Comparison of ENCODE assay signal across 31 mouse cellular contexts in the genomic region with DNA sequence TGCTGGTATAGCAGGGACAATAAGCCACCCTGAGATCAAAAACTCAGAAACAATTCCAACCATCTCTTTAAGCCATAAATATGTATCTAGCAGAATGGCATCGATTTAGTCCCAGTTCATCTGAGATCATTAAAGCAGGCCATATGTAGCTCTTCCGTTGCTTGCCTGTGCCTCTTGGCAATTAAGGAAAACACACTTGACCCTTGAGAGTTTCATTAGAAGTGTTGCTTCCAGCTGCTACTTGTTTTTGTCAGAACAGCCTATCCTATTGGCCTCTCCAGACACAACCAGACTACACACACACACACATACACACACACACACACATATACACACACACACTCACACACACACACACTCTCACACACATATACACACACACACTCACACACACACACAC.
"Had no signal": no experiment of that assay in that cellular context is flagged by ENCODE, and none has a peak within 500 bp of the region (broad histone marks: within the 10 kb centered on the region; RNA-seq: fewer than 3 reads in every experiment).

No protein-coding gene starts in this region.

- H3K4me2 ChIP-seq: limb, embryonic 12.5 days; limb, embryonic 13.5 days; limb, embryonic 15.5 days; liver, embryonic 11.5 days; liver, embryonic 12.5 days; liver, embryonic 13.5 days; liver, embryonic 15.5 days; lung, embryonic 14.5 days; lung, embryonic 15.5 days; midbrain, embryonic 11.5 days; midbrain, embryonic 12.5 days; midbrain, embryonic 13.5 days; midbrain, embryonic 15.5 days; neural tube, embryonic 12.5 days; neural tube, embryonic 13.5 days had no signal

- DNase-seq: left cerebral cortex, postnatal 4 days; liver; liver, embryonic 13.5 days; liver, postnatal 0 days; lung, adult 18-20 months; lung, adult 2 months; lung, embryonic 14.5 days; lung, postnatal 14 days; lung, postnatal 4 days; midbrain, embryonic 14.5 days had no signal

- H3K27ac ChIP-seq: left cerebral cortex, adult 2 months; limb, embryonic 10.5 days; limb, embryonic 12.5 days; limb, embryonic 13.5 days; limb, embryonic 15.5 days; liver, embryonic 12.5 days; liver, embryonic 13.5 days; liver, embryonic 14.5 days; liver, embryonic 15.5 days; lung, embryonic 15.5 days; macrophage; midbrain, embryonic 10.5 days; midbrain, embryonic 12.5 days; midbrain, embryonic 13.5 days; midbrain, embryonic 15.5 days; neural tube, embryonic 12.5 days; neural tube, embryonic 13.5 days had no signal

- H3K9ac ChIP-seq: limb, embryonic 12.5 days; limb, embryonic 13.5 days; limb, embryonic 15.5 days; liver, embryonic 12.5 days; liver, embryonic 13.5 days; liver, embryonic 14.5 days; liver, embryonic 15.5 days; liver, postnatal 0 days; lung, embryonic 14.5 days; lung, embryonic 15.5 days; midbrain, embryonic 12.5 days; midbrain, embryonic 13.5 days; midbrain, embryonic 15.5 days; neural tube, embryonic 12.5 days; neural tube, embryonic 13.5 days had no signal

- H3K27me3 ChIP-seq: limb, embryonic 12.5 days; limb, embryonic 13.5 days; limb, embryonic 15.5 days; liver, embryonic 12.5 days; liver, embryonic 13.5 days; liver, embryonic 15.5 days; lung, embryonic 15.5 days; midbrain, embryonic 12.5 days; midbrain, embryonic 13.5 days; midbrain, embryonic 15.5 days; neural tube, embryonic 12.5 days; neural tube, embryonic 13.5 days had no signal

- H3K36me3 ChIP-seq: limb, embryonic 10.5 days; limb, embryonic 12.5 days; limb, embryonic 13.5 days; limb, embryonic 15.5 days; liver, embryonic 12.5 days; liver, embryonic 13.5 days; liver, embryonic 15.5 days; lung, embryonic 15.5 days; midbrain, embryonic 10.5 days; midbrain, embryonic 12.5 days; midbrain, embryonic 13.5 days; midbrain, embryonic 15.5 days; neural tube, embryonic 12.5 days; neural tube, embryonic 13.5 days had no signal

- H3K4me3 ChIP-seq: left cerebral cortex, adult 2 months; limb, embryonic 10.5 days; limb, embryonic 12.5 days; limb, embryonic 13.5 days; limb, embryonic 15.5 days; liver, embryonic 12.5 days; liver, embryonic 13.5 days; liver, embryonic 15.5 days; lung, embryonic 15.5 days; megakaryocyte, embryonic 14.5 days; midbrain, embryonic 10.5 days; midbrain, embryonic 12.5 days; midbrain, embryonic 13.5 days; midbrain, embryonic 15.5 days; myocyte; neural tube, embryonic 12.5 days; neural tube, embryonic 13.5 days had no signal

- H3K4me1 ChIP-seq: limb, embryonic 12.5 days; limb, embryonic 15.5 days; liver, embryonic 12.5 days; liver, embryonic 13.5 days; liver, embryonic 15.5 days; megakaryocyte, embryonic 14.5 days; midbrain, embryonic 10.5 days; midbrain, embryonic 12.5 days; midbrain, embryonic 13.5 days; midbrain, embryonic 15.5 days; neural tube, embryonic 12.5 days; neural tube, embryonic 13.5 days had no signal

- H3K9me3 ChIP-seq: limb, embryonic 10.5 days; limb, embryonic 12.5 days; limb, embryonic 13.5 days; limb, embryonic 15.5 days; liver, embryonic 12.5 days; liver, embryonic 13.5 days; liver, embryonic 15.5 days; lung, embryonic 15.5 days; megakaryocyte, embryonic 14.5 days; midbrain, embryonic 10.5 days; midbrain, embryonic 12.5 days; midbrain, embryonic 13.5 days; midbrain, embryonic 15.5 days; neural tube, embryonic 12.5 days; neural tube, embryonic 13.5 days had no signal

- ATAC-seq: liver, embryonic 12.5 days; liver, postnatal 0 days; midbrain, embryonic 13.5 days; midbrain, embryonic 15.5 days; midbrain, embryonic 16.5 days had no signal
